Mouse (Mus musculus) hindbrain, embryonic 14.5 days (tissue): ENCODE results near the gene Ppp1r16b. TPM values are rescaled to one million over a fixed set of nuclear protein-coding genes. Genes with fewer than 3 reads are reported as not detected.

ENCODE experiments used
- ATAC-seq: fragments of 200-750 bp; cut with Nextera tagmentation; 2 replicates; pipeline ENCODE4 v1.8.0; 2017; ENCODE audit warnings: moderate number of reproducible peaks, mild to moderate bottlenecking, moderate TSS enrichment, moderate library complexity; ENCODE audit not compliant: low FRiP score
- DNase-seq: peaks from one replicate; pipeline ENCODE4 v3.0.0-alpha.2; 2015; ENCODE audit warnings: low spot score
- H3K27ac ChIP-seq: fragments of 300-500 bp; sonication (generic); 2 replicates; pipeline ENCODE4 v1.5.1; 2014; ENCODE audit warnings: mild to moderate bottlenecking, moderate library complexity
- H3K27me3 ChIP-seq: fragments of 300-500 bp; sonication (generic); 2 replicates; pipeline ENCODE4 v1.6.1; 2014; ENCODE audit warnings: mild to moderate bottlenecking, low read length, mixed read lengths; ENCODE audit not compliant: control insufficient read depth, insufficient read depth
- H3K36me3 ChIP-seq: fragments of 300-500 bp; sonication (generic); replicated peaks from 2 replicates; pipeline ENCODE4 v1.6.1; 2014; ENCODE audit not compliant: control insufficient read depth, insufficient read depth
- H3K4me1 ChIP-seq: fragments of 300-500 bp; sonication (generic); replicated peaks from 2 replicates; pipeline ENCODE4 v1.6.1; 2014; ENCODE audit warnings: antibody characterized with exemption, low read length, mixed read lengths; ENCODE audit not compliant: control insufficient read depth, insufficient read depth
- H3K4me2 ChIP-seq: fragments of 300-500 bp; sonication (generic); replicated peaks from 2 replicates; pipeline ENCODE4 v1.6.1; 2014; ENCODE audit warnings: mild to moderate bottlenecking, moderate library complexity
- H3K4me3 ChIP-seq: fragments of 300-500 bp; sonication (generic); replicated peaks from 2 replicates; pipeline ENCODE4 v1.5.1; 2014; ENCODE audit warnings: mild to moderate bottlenecking, low read length
- H3K9ac ChIP-seq: fragments of 300-500 bp; sonication (generic); 2 replicates; pipeline ENCODE4 v1.6.1; 2014
- H3K9me3 ChIP-seq: fragments of 300-500 bp; sonication (generic); 2 replicates; pipeline ENCODE4 v1.6.1; 2016; ENCODE audit warnings: low read length; ENCODE audit not compliant: control insufficient read depth
- WGBS: fragments of 180-500 bp; shearing (Covaris S2); extraction: QIAGEN DNeasy Blood & Tissue Kit; methylation state at CpG from one replicate; pipeline ENCODE4 v1.1.7; 2014; 5-methylcytosine and 5-hydroxymethylcytosine counted together
- polyA plus RNA-seq: library from polyadenylated mRNA; unstranded; fragments of >200 nt; fragmentation: Nextera tagmentation; extraction: Ambion mirVana; gene quantifications from 2 replicates; pipeline ENCODE4 v1.2.1, GENCODE M21; 2014

Ppp1r16b gene
- polyA plus RNA-seq, 1 experiment from 2014 or later, result 20.0 TPM

- Histone ChIP-seq H3K27ac (no peak overlapping the region), H3K4me1 (no peaks in the 10 kb centered on the region), H3K4me2 (no peak overlapping the region), H3K9me3 (no peaks in the 10 kb centered on the region), H3K27me3 (no peaks in the 10 kb centered on the region), H3K9ac (no peak overlapping the region), H3K4me3 (no peak overlapping the region), H3K36me3 (no peaks in the 10 kb centered on the region)
- DNase-seq (no peak), ATAC-seq (no peak)
- 16% methylated on average over 4 of the region's 4 CpGs for WGBS
Observed at GRCm38 (mm10) chr2:158683038-158683413, 17.8 kb downstream of the Ppp1r16b start.

GRCm38 (mm10) chr2:158684247-158684843 is 19.1 kb downstream of the Ppp1r16b start:
- H3K4me3 ChIP-seq, result no peak overlapping the region
- no peaks in the 10 kb centered on the region for H3K36me3 ChIP-seq
- 51% methylated on average over 9 of the region's 9 CpGs for WGBS
- no peak for DNase-seq
- H3K27ac ChIP-seq, result no peak overlapping the region
- H3K27me3 ChIP-seq, result no peaks in the 10 kb centered on the region
- no peak for ATAC-seq
- no peaks in the 10 kb centered on the region for H3K4me1 ChIP-seq
- no peak overlapping the region for H3K4me2 ChIP-seq
- H3K9me3 ChIP-seq, result no peaks in the 10 kb centered on the region
- H3K9ac ChIP-seq, result no peak overlapping the region

- no peak for ATAC-seq
- Histone ChIP-seq H3K4me3 (no peak overlapping the region), H3K36me3 (no peaks in the 10 kb centered on the region), H3K4me1 (no peaks in the 10 kb centered on the region), H3K4me2 (no peak overlapping the region), H3K9ac (no peak overlapping the region), H3K27me3 (no peaks in the 10 kb centered on the region), H3K27ac (no peak overlapping the region), H3K9me3 (no peaks in the 10 kb centered on the region)
- WGBS, result 81% methylated on average over 3 of the region's 3 CpGs
- no peak for DNase-seq
Observed at GRCm38 (mm10) chr2:158684910-158685309, 19.7 kb downstream of the Ppp1r16b start.

GRCm38 (mm10) chr2:158686394-158686793 is 21.2 kb downstream of the Ppp1r16b start:
- H3K4me2 ChIP-seq, result no peak overlapping the region
- WGBS, result 51% methylated on average over 2 of the region's 2 CpGs
- ATAC-seq (no peak), DNase-seq (no peak)
- H3K4me1 ChIP-seq, result no peaks in the 10 kb centered on the region
- no peak overlapping the region for H3K4me3 ChIP-seq
- no peaks in the 10 kb centered on the region for H3K27me3 ChIP-seq
- no peak overlapping the region for H3K9ac ChIP-seq
- no peak overlapping the region for H3K27ac ChIP-seq
- H3K36me3 ChIP-seq, result no peaks in the 10 kb centered on the region
- H3K9me3 ChIP-seq, result no peaks in the 10 kb centered on the region

GRCm38 (mm10) chr2:158687804-158688241 is 22.6 kb downstream of the Ppp1r16b start:
- Histone ChIP-seq H3K9me3 (no peaks in the 10 kb centered on the region), H3K27me3 (no peaks in the 10 kb centered on the region), H3K4me3 (no peak overlapping the region), H3K27ac (no peak overlapping the region), H3K36me3 (no peaks in the 10 kb centered on the region), H3K9ac (no peak overlapping the region), H3K4me1 (no peaks in the 10 kb centered on the region), H3K4me2 (no peak overlapping the region)
- ATAC-seq (no peak), DNase-seq (no peak)
- 52% methylated on average over 25 of the region's 25 CpGs for WGBS

GRCm38 (mm10) chr2:158689060-158689459 is 23.9 kb downstream of the Ppp1r16b start:
- 94% methylated on average over 5 of the region's 5 CpGs for WGBS
- no peak overlapping the region for H3K9ac ChIP-seq
- no peaks in the 10 kb centered on the region for H3K36me3 ChIP-seq
- H3K4me1 ChIP-seq, result no peaks in the 10 kb centered on the region
- DNase-seq (no peak), ATAC-seq (no peak)
- no peaks in the 10 kb centered on the region for H3K9me3 ChIP-seq
- H3K27ac ChIP-seq, result no peak overlapping the region
- no peak overlapping the region for H3K4me2 ChIP-seq
- no peaks in the 10 kb centered on the region for H3K27me3 ChIP-seq
- H3K4me3 ChIP-seq, result no peak overlapping the region

- H3K36me3 ChIP-seq, result no peaks in the 10 kb centered on the region
- ATAC-seq, result no peak
- 59% methylated on average over 7 of the region's 7 CpGs for WGBS
- H3K4me3 ChIP-seq, result no peak overlapping the region
- no peak for DNase-seq
- H3K27me3 ChIP-seq, result no peaks in the 10 kb centered on the region
- H3K4me1 ChIP-seq, result no peaks in the 10 kb centered on the region
- no peaks in the 10 kb centered on the region for H3K9me3 ChIP-seq
- no peak overlapping the region for H3K27ac ChIP-seq
- no peak overlapping the region for H3K9ac ChIP-seq
- H3K4me2 ChIP-seq, result no peak overlapping the region
Observed at GRCm38 (mm10) chr2:158689640-158690039, 24.4 kb downstream of the Ppp1r16b start.

- no peak for ATAC-seq
- 65% methylated on average over 8 of the region's 8 CpGs for WGBS
- DNase-seq, result no peak
- Histone ChIP-seq H3K4me2 (no peak overlapping the region), H3K4me3 (no peak overlapping the region), H3K27me3 (no peaks in the 10 kb centered on the region), H3K9me3 (no peaks in the 10 kb centered on the region), H3K27ac (no peak overlapping the region), H3K4me1 (no peaks in the 10 kb centered on the region), H3K36me3 (no peaks in the 10 kb centered on the region), H3K9ac (no peak overlapping the region)
Observed at GRCm38 (mm10) chr2:158690116-158690515, 24.9 kb downstream of the Ppp1r16b start.

- no peaks in the 10 kb centered on the region for H3K36me3 ChIP-seq
- H3K4me3 ChIP-seq, result no peak overlapping the region
- H3K9me3 ChIP-seq, result no peaks in the 10 kb centered on the region
- H3K27me3 ChIP-seq, result no peaks in the 10 kb centered on the region
- DNase-seq (no peak), ATAC-seq (no peak)
- 76% methylated on average over 6 of the region's 6 CpGs for WGBS
- no peak overlapping the region for H3K27ac ChIP-seq
- H3K4me1 ChIP-seq, result no peaks in the 10 kb centered on the region
- no peak overlapping the region for H3K9ac ChIP-seq
- H3K4me2 ChIP-seq, result no peak overlapping the region
Observed at GRCm38 (mm10) chr2:158692191-158692590, 27.0 kb downstream of the Ppp1r16b start.

GRCm38 (mm10) chr2:158695811-158696210 is 30.6 kb downstream of the Ppp1r16b start:
- H3K4me3 ChIP-seq, result no peak overlapping the region
- ATAC-seq, result no peak

More at GRCm38 (mm10) chr2:158695811-158696210, 30.6 kb downstream of the Ppp1r16b start:
- Histone ChIP-seq H3K9ac (no peak overlapping the region), H3K27ac (no peak overlapping the region), H3K36me3 (no peaks in the 10 kb centered on the region), H3K9me3 (no peaks in the 10 kb centered on the region), H3K4me2 (no peak overlapping the region), H3K27me3 (no peaks in the 10 kb centered on the region), H3K4me1 (no peaks in the 10 kb centered on the region)
- WGBS, result 86% methylated on average over 27 of the region's 27 CpGs
- DNase-seq, result no peak
